ENCODE assay signal across 17 mouse cellular contexts in genomic region chr7:25902061-25902690, GRCm38 (mm10). TPM values are rescaled to one million over a fixed set of nuclear protein-coding genes. Genes with fewer than 3 reads are reported as not detected.
DNase-seq lines count a peak whose midpoint lies in the region; ATAC-seq and TF ChIP-seq lines count a peak whose summit lies in the region.
"Had no signal": no experiment of that assay in that cellular context is flagged by ENCODE, and none has a peak within 500 bp of the region (broad histone marks: within the 10 kb centered on the region; RNA-seq: fewer than 3 reads in every experiment).

No protein-coding gene starts in this region.

- TF ChIP-seq POLR2A in small intestine, adult 2 months (IDR thresholded peaks at IDR 0.05; ENCODE audit: low read depth, low read length), result no peak

- no peak overlapping the region for H3K4me3 ChIP-seq in left cerebral cortex, adult 2 months
- 0 out of 2 replicates have a peak overlapping the region, but pooled peaks have one; percentile 6 for H3K4me3 ChIP-seq in small intestine, adult 2 months (ENCODE audit: low read depth, low read length)
- H3K4me3 ChIP-seq: embryonic facial prominence, embryonic 13.5 days; hindbrain, embryonic 12.5 days had no signal

- H3K36me3 ChIP-seq in small intestine, adult 2 months (ENCODE audit: control insufficient read depth, insufficient read depth, low read length), result no peaks in the 10 kb centered on the region
- H3K36me3 ChIP-seq: embryonic facial prominence, embryonic 13.5 days; hindbrain, embryonic 12.5 days had no signal

- intact Hi-C loops in left cerebral cortex, postnatal 25 days (cut with DNase I), result no loop called here
- intact Hi-C loops in left cerebral cortex, adult 2 months (cut with DNase I), result no loop called here

- 17% methylated on average over 8 of the region's 8 CpGs for WGBS in small intestine, adult 2 months

- TF ChIP-seq CTCF in left cerebral cortex, adult 2 months (IDR thresholded peaks at IDR 0.05), result no peak
- TF ChIP-seq CTCF in small intestine, adult 2 months (IDR thresholded peaks at IDR 0.05; ENCODE audit: extremely low read depth, insufficient read length, insufficient replicate concordance, low read depth, low read length), result no peak

- peaks cover 2% of the 10 kb centered on the region; the same call in 1 of the 2 replicates for H3K4me1 ChIP-seq in small intestine, adult 2 months (ENCODE audit: control insufficient read depth, insufficient read depth, insufficient read length, low read length)
- H3K4me1 ChIP-seq: embryonic facial prominence, embryonic 13.5 days; hindbrain, embryonic 12.5 days had no signal

- H3K27ac ChIP-seq in left cerebral cortex, adult 2 months, result no peak overlapping the region
- peak overlapping the region; percentile 40; the same call in 1 of the 2 replicates for H3K27ac ChIP-seq in small intestine, adult 2 months (ENCODE audit: insufficient read depth, low read depth, low read length)
- H3K27ac ChIP-seq: embryonic facial prominence, embryonic 13.5 days; hindbrain, embryonic 12.5 days had no signal

- ATAC-seq in frontal cortex, adult (ENCODE audit: low TSS enrichment), result peak; percentile 44; the same call in 1 of the 2 replicates

- no peak for DNase-seq in frontal cortex, postnatal 25 days (ENCODE audit: low spot score in 2 of 2)
- peak; percentile 1 to 9 for DNase-seq in left cerebral cortex, postnatal 25 days (ENCODE audit: low spot score in 2 of 2)
- no peak for DNase-seq in left cerebral cortex, adult 2 months (ENCODE audit: extremely low spot score in 1 of 2, low spot score in 2 of 2)
- peak; percentile 85 for DNase-seq in fibroblast of lung, adult 2 months (ENCODE audit: low read depth)
- DNase-seq in testis, postnatal 10 days (ENCODE audit: low spot score), result no peak
- DNase-seq in c-Kit-positive CD71-positive TER-119-positive erythroid progenitor cells, embryonic 14.5 days (ENCODE audit: low spot score), result no peak
- DNase-seq: cerebellum, adult 9-10 months; kidney, postnatal 25 days; retina, postnatal 1 day had no signal

- no peaks in the 10 kb centered on the region for H3K27me3 ChIP-seq in small intestine, adult 2 months (ENCODE audit: control insufficient read depth, insufficient read depth, low read length)
- H3K27me3 ChIP-seq: embryonic facial prominence, embryonic 13.5 days; hindbrain, embryonic 12.5 days had no signal

RNA-seq across cellular contexts. Expression of gene Cyp2b10, which starts 4.8 kb away (rescaled TPM):
- under 1 TPM; 0.23 to 0.48 TPM for total RNA-seq in left cerebral cortex, postnatal 25 days (2021)
- total RNA-seq in left cerebral cortex, adult 2 months (2021), result under 1 TPM in 1 of 2 experiments, not detected in 1; 0.18 TPM
- 40.2 and 48.9 TPM in 2 replicates for polyA plus RNA-seq in small intestine, adult 2 months (2012; rRNA removed)
- total RNA-seq: gastrocnemius, adult 18-20 months; megakaryocyte progenitor cell, adult 5-6 weeks had no signal
- polyA plus RNA-seq: C2C12; embryonic facial prominence, embryonic 13.5 days; hindbrain, embryonic 12.5 days; testis, adult 2 months had no signal

Comparison
In these comparisons a context has a peak if more than half of its experiments do, and no peak if none do; other contexts are left out.
1. DNase-seq: peak in left cerebral cortex, postnatal 25 days (2 of 2) and fibroblast of lung, adult 2 months (single experiment); none in frontal cortex, postnatal 25 days (0 of 2), left cerebral cortex, adult 2 months (0 of 2), testis, postnatal 10 days (single experiment) and c-Kit-positive CD71-positive TER-119-positive erythroid progenitor cells, embryonic 14.5 days (single experiment).